Mouse (Mus musculus): ENCODE measurements around the gene Adam22.

GRCm38 (mm10) chr5:8056141-8057017 lies 311.6 kb downstream of the Adam22 start:
- TF ChIP-seq TAL1 (IDR thresholded peaks at IDR 0.05; ENCODE audit: low read length), result no peak
- no peak for TF ChIP-seq GATA1 (IDR thresholded peaks at IDR 0.05; ENCODE audit: low read length)

All from erythroblast, embryonic 14.5 days (primary cell).